Mouse (Mus musculus) forebrain, embryonic 14.5 days (tissue): Measurements from ENCODE around the gene Myh13. TPM values are rescaled to one million over a fixed set of nuclear protein-coding genes. Genes with fewer than 3 reads are reported as not detected.

ENCODE experiments used
- polyA plus RNA-seq: library from polyadenylated mRNA; unstranded; fragments of >200 nt; fragmentation: Nextera tagmentation; extraction: Ambion mirVana; gene quantifications from 2 replicates; pipeline ENCODE4 v1.2.1, GENCODE M21; 2014

Gene Myh13
- polyA plus RNA-seq, 1 experiment from 2014 or later = not detected

Other genes with a start within 250 kb of the Myh13 start
- 0.04 and 0.06 TPM in 2 replicates for gene Myh3, start 243.4 kb upstream of the Myh13 start, polyA plus RNA-seq
- 0.06 TPM in 1 of 2 replicates, not detected in the other for gene Myh2, start 150.6 kb upstream of the Myh13 start, polyA plus RNA-seq
- 0.10 TPM in 1 of 2 replicates, not detected in the other for gene Myh1, start 121.6 kb upstream of the Myh13 start, polyA plus RNA-seq
- 0.03 TPM in 1 of 2 replicates, not detected in the other for gene Myh4, start 83.6 kb upstream of the Myh13 start, polyA plus RNA-seq
- 0.04 and 0.17 TPM in 2 replicates for gene Myh8, start 44.5 kb upstream of the Myh13 start, polyA plus RNA-seq
- 39.5 and 49.3 TPM in 2 replicates for gene Gas7, start 133.8 kb downstream of the Myh13 start, polyA plus RNA-seq